Mouse (Mus musculus) hindbrain, embryonic 11.5 days (tissue): ENCODE data around the gene Runx1. TPM values are rescaled to one million over a fixed set of nuclear protein-coding genes. Genes with fewer than 3 reads are reported as not detected.

Experiments
- ATAC-seq: fragments of 200-750 bp; cut with Nextera tagmentation; 2 replicates; pipeline ENCODE4 v1.8.0; 2017; ENCODE audit warnings: mild to moderate bottlenecking, moderate TSS enrichment, moderate library complexity; ENCODE audit not compliant: low FRiP score
- DNase-seq: peaks from one replicate; pipeline ENCODE4 v3.0.0-alpha.2; 2015; ENCODE audit warnings: low spot score
- H3K27ac ChIP-seq: fragments of 300-500 bp; sonication (generic); 2 replicates; pipeline ENCODE4 v1.5.1; 2014; ENCODE audit warnings: mild to moderate bottlenecking, low read depth, low read length
- H3K27me3 ChIP-seq: fragments of 300-500 bp; sonication (generic); 2 replicates; pipeline ENCODE4 v1.6.1; 2014; ENCODE audit warnings: mild to moderate bottlenecking, low read length, moderate library complexity, mixed read lengths; ENCODE audit not compliant: control insufficient read depth, insufficient read depth
- H3K36me3 ChIP-seq: fragments of 300-500 bp; sonication (generic); 2 replicates; pipeline ENCODE4 v1.6.1; 2014; ENCODE audit warnings: mild to moderate bottlenecking, low read length, moderate library complexity, mixed read lengths; ENCODE audit not compliant: control insufficient read depth, insufficient read depth
- H3K4me1 ChIP-seq: fragments of 300-500 bp; sonication (generic); replicated peaks from 2 replicates; pipeline ENCODE4 v1.6.1; 2014; ENCODE audit warnings: low read length, mixed read lengths; ENCODE audit not compliant: control insufficient read depth, insufficient read depth
- H3K4me2 ChIP-seq: fragments of 300-500 bp; sonication (generic); replicated peaks from 2 replicates; pipeline ENCODE4 v1.6.1; 2014; ENCODE audit warnings: mild to moderate bottlenecking, low read depth, low read length
- H3K4me3 ChIP-seq: fragments of 300-500 bp; sonication (generic); 2 replicates; pipeline ENCODE4 v1.5.1; 2014; ENCODE audit warnings: low read depth, low read length
- H3K9ac ChIP-seq: fragments of 300-500 bp; sonication (generic); 2 replicates; pipeline ENCODE4 v1.6.1; 2014; ENCODE audit warnings: low read depth, low read length
- H3K9me3 ChIP-seq: fragments of 300-500 bp; sonication (generic); 2 replicates; pipeline ENCODE4 v1.6.1; 2016; ENCODE audit warnings: low read length; ENCODE audit not compliant: control insufficient read depth
- WGBS: fragments of 180-500 bp; shearing (Covaris S2); extraction: QIAGEN DNeasy Blood & Tissue Kit; methylation state at CpG from one replicate; pipeline ENCODE4 v1.1.7; 2014; 5-methylcytosine and 5-hydroxymethylcytosine counted together
- polyA plus RNA-seq: library from polyadenylated mRNA; unstranded; fragments of >200 nt; fragmentation: Nextera tagmentation; extraction: Ambion mirVana; gene quantifications from 2 replicates; pipeline ENCODE4 v1.2.1, GENCODE M21; 2014

The Runx1 gene
- polyA plus RNA-seq, 1 experiment from 2014 or later: 2.6 TPM

GRCm38 (mm10) chr16:92779175-92779574, 46.8 kb downstream of the Runx1 start:
- H3K36me3 ChIP-seq: no peaks in the 10 kb centered on the region
- H3K4me1 ChIP-seq: no peaks in the 10 kb centered on the region
- H3K27ac ChIP-seq: no peak overlapping the region
- no peak for DNase-seq
- H3K9ac ChIP-seq: no peak overlapping the region
- no peaks in the 10 kb centered on the region for H3K27me3 ChIP-seq
- no peak overlapping the region for H3K4me3 ChIP-seq
- H3K4me2 ChIP-seq: no peak overlapping the region
- ATAC-seq: no peak
- 88% methylated on average over 2 of the region's 2 CpGs for WGBS
- no peaks in the 10 kb centered on the region for H3K9me3 ChIP-seq

GRCm38 (mm10) chr16:92778096-92778780, 47.7 kb downstream of the Runx1 start:
- ATAC-seq (no peak), DNase-seq (no peak)
- H3K4me2 ChIP-seq: no peak overlapping the region
- no peaks in the 10 kb centered on the region for H3K27me3 ChIP-seq
- no peaks in the 10 kb centered on the region for H3K36me3 ChIP-seq
- H3K9me3 ChIP-seq: no peaks in the 10 kb centered on the region
- no peak overlapping the region for H3K27ac ChIP-seq
- no peaks in the 10 kb centered on the region for H3K4me1 ChIP-seq
- no peak overlapping the region for H3K4me3 ChIP-seq
- WGBS: 64% methylated on average over 9 of the region's 9 CpGs
- H3K9ac ChIP-seq: no peak overlapping the region

GRCm38 (mm10) chr16:92767862-92768261, 58.1 kb downstream of the Runx1 start:
- H3K4me2 ChIP-seq: no peak overlapping the region
- DNase-seq: no peak
- no peaks in the 10 kb centered on the region for H3K36me3 ChIP-seq
- no peaks in the 10 kb centered on the region for H3K27me3 ChIP-seq
- no peak overlapping the region for H3K9ac ChIP-seq
- H3K4me1 ChIP-seq: no peaks in the 10 kb centered on the region
- H3K27ac ChIP-seq: no peak overlapping the region
- H3K4me3 ChIP-seq: no peak overlapping the region
- ATAC-seq: no peak
- 87% methylated on average over 4 of the region's 4 CpGs for WGBS
- H3K9me3 ChIP-seq: no peaks in the 10 kb centered on the region

- no peak overlapping the region for H3K27ac ChIP-seq
- no peaks in the 10 kb centered on the region for H3K27me3 ChIP-seq
- no peaks in the 10 kb centered on the region for H3K36me3 ChIP-seq
- H3K9me3 ChIP-seq: no peaks in the 10 kb centered on the region
- DNase-seq: no peak
- no peak overlapping the region for H3K9ac ChIP-seq
- 91% methylated on average over 7 of the region's 7 CpGs for WGBS
- H3K4me3 ChIP-seq: no peak overlapping the region
- no peak for ATAC-seq
- H3K4me2 ChIP-seq: no peak overlapping the region
- no peaks in the 10 kb centered on the region for H3K4me1 ChIP-seq
Observed at GRCm38 (mm10) chr16:92767423-92767822, 58.5 kb downstream of the Runx1 start.

GRCm38 (mm10) chr16:92764741-92765396, 61.1 kb downstream of the Runx1 start:
- Histone ChIP-seq H3K27me3 (no peaks in the 10 kb centered on the region), H3K4me2 (no peak overlapping the region), H3K4me1 (no peaks in the 10 kb centered on the region), H3K36me3 (no peaks in the 10 kb centered on the region), H3K9me3 (no peaks in the 10 kb centered on the region), H3K27ac (no peak overlapping the region), H3K4me3 (no peak overlapping the region), H3K9ac (no peak overlapping the region)
- WGBS: 92% methylated on average over 13 of the region's 13 CpGs
- DNase-seq (no peak), ATAC-seq (no peak)

GRCm38 (mm10) chr16:92763666-92764065, 62.3 kb downstream of the Runx1 start:
- H3K9me3 ChIP-seq: no peaks in the 10 kb centered on the region
- no peak for ATAC-seq
- H3K27me3 ChIP-seq: no peaks in the 10 kb centered on the region
- no peak overlapping the region for H3K9ac ChIP-seq
- H3K27ac ChIP-seq: no peak overlapping the region
- no peak overlapping the region for H3K4me3 ChIP-seq
- H3K36me3 ChIP-seq: no peaks in the 10 kb centered on the region
- H3K4me2 ChIP-seq: no peak overlapping the region
- DNase-seq: no peak
- WGBS: 90% methylated on average over 3 of the region's 3 CpGs
- no peaks in the 10 kb centered on the region for H3K4me1 ChIP-seq

- Histone ChIP-seq H3K27ac (no peak overlapping the region), H3K36me3 (no peaks in the 10 kb centered on the region), H3K9ac (no peak overlapping the region), H3K4me1 (no peaks in the 10 kb centered on the region), H3K4me2 (no peak overlapping the region), H3K27me3 (no peaks in the 10 kb centered on the region), H3K4me3 (no peak overlapping the region), H3K9me3 (no peaks in the 10 kb centered on the region)
- DNase-seq (no peak), ATAC-seq (no peak)
- whole genome bisulfite sequencing: 82% methylated on average over 15 of the region's 15 CpGs
Observed at GRCm38 (mm10) chr16:92761968-92762521, 63.9 kb downstream of the Runx1 start.

GRCm38 (mm10) chr16:92760091-92760490, 65.9 kb downstream of the Runx1 start:
- H3K4me3 ChIP-seq: no peak overlapping the region
- WGBS: 88% methylated on average over 3 of the region's 3 CpGs
- no peaks in the 10 kb centered on the region for H3K36me3 ChIP-seq
- no peak overlapping the region for H3K4me2 ChIP-seq
- H3K9me3 ChIP-seq: no peaks in the 10 kb centered on the region
- no peak overlapping the region for H3K9ac ChIP-seq
- ATAC-seq: no peak
- DNase-seq: no peak
- no peaks in the 10 kb centered on the region for H3K4me1 ChIP-seq
- H3K27me3 ChIP-seq: no peaks in the 10 kb centered on the region
- no peak overlapping the region for H3K27ac ChIP-seq

GRCm38 (mm10) chr16:92757564-92757963, 68.4 kb downstream of the Runx1 start:
- H3K9me3 ChIP-seq: no peaks in the 10 kb centered on the region
- H3K36me3 ChIP-seq: no peaks in the 10 kb centered on the region
- WGBS: 82% methylated on average over 4 of the region's 4 CpGs
- no peak overlapping the region for H3K27ac ChIP-seq
- DNase-seq: no peak
- ATAC-seq: no peak
- no peaks in the 10 kb centered on the region for H3K27me3 ChIP-seq
- no peak overlapping the region for H3K4me2 ChIP-seq
- no peak overlapping the region for H3K9ac ChIP-seq
- no peak overlapping the region for H3K4me3 ChIP-seq
- H3K4me1 ChIP-seq: no peaks in the 10 kb centered on the region
